Mouse (Mus musculus) megakaryocyte, adult 5-6 weeks (primary cell): Measurements from ENCODE around the gene Foxn3. TPM values are rescaled to one million over a fixed set of nuclear protein-coding genes. Genes with fewer than 3 reads are reported as not detected.

ENCODE experiments used
- ATAC-seq: 2 replicates; pipeline ENCODE4 v1.8.0; 2016; ENCODE audit warnings: mild to moderate bottlenecking, inconsistent platforms; ENCODE audit not compliant: poor library complexity, severe bottlenecking
- total RNA-seq, 2 experiments: library from RNA; stranded (forward) in 1 of 2; stranded (reverse) in 1 of 2; fragments of 153-499, 151-499 nt in 1 of 2; fragments of 221-1000, 200-1000 nt in 1 of 2; gene quantifications; 2 replicates each; pipeline versions ENCODE4 v1.2.3 to v1.2.4; 2015 to 2017

Foxn3 gene
- total RNA-seq (2015), result 43.6 and 45.6 TPM in 2 replicates
- total RNA-seq (2017), result 17.4 and 19.6 TPM in 2 replicates

DNA sequence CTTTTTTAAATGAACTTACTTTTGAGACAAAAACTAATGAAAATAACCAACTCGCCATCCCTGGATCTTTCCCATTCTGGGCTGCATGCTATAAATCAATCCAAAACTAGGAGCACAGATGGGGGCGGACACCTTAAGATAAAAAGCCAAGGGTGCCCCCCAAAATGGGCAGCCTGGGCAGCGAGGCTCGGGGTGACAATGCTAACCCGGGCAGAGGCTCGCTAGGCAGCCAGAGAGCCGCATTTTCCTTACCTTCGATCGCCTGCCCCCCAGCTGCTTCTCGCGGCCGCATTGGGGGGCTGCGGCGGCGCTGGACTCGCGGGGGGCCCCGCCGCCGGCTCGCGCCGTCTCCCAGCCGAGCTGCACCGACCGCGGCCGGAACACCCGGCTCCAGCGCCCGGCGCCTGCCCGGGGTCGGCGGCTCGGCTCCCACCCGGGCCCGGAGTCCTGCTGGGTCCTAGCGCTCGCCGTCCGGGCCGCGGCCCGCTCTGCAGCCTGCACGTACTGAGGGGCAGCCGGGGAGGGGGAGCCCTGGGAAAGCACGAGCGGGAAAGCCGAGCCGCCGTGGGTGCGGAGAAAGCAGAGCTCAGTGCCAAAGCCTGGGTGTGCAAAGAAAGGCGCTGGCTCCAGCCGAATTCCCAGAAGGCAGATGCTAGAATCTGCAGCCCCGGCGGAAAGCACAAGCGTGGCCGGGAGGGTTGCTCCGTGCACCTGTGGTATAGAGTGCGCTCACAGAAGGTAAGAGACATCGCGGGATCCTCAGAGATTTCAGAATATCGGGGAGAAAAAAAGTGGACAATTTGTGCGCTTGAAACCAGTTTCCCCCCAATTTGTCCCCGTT lies at the start of gene Foxn3:
Foxn3 (minus strand) TSS at position 364 of the 841 bp plus-strand sequence.
- peak; percentile 54 for ATAC-seq

DNA sequence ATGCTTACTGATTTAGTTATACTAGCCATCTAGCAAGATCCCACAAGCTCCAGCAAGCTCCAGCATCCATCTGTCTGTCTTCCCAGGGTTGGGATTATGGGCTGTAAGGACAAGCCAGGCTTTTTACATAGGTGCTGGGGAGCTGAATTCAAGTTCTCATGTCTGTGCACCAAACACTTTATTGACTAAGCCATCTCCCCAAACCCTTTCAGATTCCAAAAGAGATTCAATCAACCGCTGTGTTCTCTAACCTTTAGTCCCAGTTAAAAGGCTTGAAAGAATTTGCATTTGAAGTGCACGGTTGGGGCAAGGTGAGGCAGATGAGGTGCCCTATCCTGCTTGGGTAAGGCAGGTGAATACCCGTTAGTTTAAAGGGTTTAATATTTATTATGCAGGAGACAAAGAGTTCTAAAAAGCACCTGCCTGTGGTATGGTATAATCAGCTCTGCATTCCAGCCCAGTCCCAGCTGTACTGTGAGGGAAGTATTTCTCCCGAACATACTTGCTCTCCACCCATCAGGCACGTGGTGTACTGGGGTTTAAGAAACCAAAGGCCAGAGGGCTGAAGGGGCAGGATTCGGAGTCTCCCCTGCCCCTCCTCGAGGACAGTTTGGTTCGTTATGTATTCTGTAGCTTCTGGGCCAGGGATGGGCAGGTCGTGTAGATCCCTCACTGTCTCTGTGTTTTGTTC lies 48.9 kb upstream of the Foxn3 start:
- ATAC-seq, result no peak

DNA sequence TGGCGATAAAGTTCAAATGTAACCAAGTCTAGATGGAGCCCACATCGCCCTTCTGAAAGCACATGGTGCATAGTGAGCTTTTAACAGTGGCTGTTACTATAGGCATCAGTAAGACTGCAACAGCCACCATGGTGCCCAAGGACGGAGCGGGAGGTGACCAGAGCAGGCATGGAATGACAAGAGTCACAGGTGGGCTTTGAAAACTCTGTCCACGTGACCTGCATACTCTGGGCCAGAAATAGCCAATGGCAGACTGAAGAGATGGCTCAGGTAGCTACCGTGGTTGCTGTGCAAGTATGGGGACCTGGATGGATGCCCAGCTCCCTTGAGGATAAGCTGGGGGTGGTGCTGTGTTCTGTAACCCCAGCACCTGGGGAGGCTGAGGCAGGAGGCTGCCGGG lies 47.5 kb upstream of the Foxn3 start:
- no peak for ATAC-seq

DNA sequence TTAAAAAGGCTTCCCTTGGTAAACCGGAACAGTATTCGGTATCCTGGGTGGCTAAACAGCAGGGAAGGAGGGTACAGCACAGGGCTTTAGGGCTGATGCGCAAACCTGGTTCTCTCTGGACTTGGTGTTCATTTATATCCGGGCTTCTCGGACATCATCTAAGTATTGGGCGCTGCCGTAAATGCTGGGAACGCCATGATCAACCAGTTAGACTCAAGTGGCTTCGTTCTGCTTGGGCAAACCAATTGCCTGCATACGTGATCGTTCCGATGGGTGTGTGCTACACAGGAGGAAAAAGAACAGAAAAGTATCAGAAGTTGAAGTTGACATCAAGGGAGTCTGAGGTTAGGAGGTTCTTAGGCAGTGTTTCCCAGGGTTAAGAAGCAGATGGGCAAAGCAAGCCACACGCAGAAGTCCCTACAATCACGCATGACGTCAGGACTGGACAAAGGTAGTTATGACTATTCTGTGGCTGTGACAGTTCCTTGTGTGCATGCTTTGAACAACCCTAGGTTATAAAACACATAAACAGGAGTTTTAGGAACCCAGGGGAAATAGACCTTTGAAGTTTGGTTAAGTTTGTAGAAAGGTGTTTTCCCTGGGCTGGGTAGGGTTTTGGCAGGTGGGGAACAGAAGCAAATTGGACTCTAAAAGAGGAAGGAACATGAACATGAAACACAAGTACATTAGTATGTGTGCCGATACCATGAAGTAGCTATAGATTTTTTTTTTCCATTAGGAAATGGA lies 46.9 kb upstream of the Foxn3 start:
- no peak for ATAC-seq

DNA sequence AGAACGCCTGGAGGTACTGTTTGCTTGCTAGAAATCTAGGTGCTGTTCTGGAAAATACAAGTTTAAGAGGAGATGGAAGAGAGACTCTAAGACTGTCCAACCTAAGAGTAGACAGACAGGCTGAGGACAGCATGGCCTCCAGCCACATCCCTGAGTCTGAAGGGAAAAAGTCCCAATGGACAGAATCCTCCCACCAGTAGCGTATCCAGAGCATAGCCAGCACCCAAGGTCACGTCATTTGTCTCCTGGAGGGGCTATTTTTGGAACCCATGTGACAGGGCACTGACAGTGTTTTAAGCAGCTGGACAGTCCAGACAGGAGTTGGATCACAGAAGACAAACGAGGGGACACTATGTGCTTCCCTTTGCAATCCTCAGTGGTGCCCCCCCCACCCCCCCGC lies 46.3 kb upstream of the Foxn3 start:
- ATAC-seq, result no peak

DNA sequence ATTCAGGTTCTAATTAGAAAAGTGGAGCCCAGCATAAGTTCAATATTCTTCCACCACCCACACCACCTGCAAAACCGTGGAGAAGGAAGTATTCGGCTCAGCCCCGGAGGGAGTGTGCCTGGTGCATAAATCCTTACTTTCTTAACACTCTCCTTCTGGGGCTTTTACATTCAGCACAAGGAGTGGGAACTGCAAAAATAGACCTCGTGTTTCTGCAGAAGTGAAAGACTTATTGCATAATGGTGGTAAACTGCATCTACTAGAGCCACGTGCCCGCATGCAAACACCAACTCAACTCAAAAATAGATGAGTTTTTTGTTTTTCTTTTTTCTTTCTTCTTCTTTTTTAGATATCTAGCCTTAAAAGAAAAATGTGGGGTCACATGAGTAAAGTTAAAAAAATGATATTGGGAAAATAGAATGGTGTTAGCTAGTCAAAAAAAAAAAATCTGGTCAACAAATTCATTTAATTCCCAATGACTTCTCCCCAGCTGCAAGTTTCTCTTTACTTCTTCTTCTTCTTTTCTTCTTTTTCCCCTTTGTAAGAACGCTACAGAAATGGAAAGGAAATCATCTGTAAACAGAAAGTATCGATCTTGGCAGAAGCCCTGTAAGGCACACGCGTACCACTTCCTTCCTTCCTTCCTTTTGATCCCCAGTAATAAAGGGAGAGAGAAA lies 45.0 kb upstream of the Foxn3 start:
- ATAC-seq, result peak; percentile 88

DNA sequence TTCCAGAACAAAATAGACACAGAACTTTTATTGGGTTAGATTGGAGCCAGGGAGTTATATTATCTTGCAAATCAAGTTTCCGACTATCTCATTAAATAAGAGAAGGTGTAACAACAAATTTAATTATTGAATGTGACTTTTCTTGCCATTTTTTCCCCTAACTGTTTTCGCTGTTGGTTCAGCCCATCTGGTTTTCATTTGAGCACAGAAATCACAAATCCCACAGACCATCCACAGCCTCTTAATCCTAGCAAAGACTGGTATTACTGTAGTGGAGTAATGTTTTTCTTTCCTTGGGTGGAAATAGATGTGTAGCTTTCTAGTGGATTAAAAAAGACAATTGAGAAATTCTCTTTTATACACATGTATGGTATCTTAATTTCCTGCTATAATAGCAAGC lies 40.0 kb upstream of the Foxn3 start:
- no peak for ATAC-seq

DNA sequence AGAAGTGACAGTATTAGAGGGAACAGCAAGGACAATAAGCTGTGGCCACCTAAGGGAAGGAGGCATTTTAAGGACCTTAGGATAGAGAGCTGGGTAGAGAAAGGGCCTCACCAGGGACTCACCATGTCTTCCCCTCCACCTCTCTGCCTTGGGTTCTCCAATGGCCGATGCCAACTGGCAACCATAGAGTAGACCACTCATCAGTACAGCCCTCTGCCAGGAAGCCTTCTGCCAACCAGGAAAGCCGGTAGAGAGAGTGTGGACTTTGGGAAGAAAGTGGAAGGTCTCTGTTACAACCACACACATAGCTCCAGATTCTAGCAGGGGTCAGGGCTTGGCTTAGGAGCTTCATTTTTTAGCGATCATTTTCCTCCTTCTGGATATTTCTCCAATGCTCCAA lies 38.5 kb upstream of the Foxn3 start:
- ATAC-seq, result no peak

DNA sequence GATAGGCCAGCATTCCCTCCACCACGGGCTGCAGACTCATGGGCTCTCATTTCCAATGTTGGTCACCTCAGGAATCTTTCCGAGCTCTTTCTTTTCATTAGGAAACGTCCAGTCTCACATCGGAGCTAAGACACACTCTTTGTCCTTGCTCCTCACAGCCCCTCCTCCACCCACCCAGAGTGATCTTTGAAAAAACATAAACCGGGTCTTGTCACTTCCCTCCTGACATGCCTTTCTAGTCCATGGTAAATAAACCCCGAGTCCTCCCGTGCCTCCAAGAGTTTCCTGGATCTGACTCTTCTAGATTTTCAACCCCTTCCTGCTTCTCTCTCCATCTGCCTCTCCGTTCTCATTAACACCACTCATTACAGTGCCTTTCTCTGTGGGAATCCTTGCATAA lies 38.0 kb upstream of the Foxn3 start:
- no peak for ATAC-seq

DNA sequence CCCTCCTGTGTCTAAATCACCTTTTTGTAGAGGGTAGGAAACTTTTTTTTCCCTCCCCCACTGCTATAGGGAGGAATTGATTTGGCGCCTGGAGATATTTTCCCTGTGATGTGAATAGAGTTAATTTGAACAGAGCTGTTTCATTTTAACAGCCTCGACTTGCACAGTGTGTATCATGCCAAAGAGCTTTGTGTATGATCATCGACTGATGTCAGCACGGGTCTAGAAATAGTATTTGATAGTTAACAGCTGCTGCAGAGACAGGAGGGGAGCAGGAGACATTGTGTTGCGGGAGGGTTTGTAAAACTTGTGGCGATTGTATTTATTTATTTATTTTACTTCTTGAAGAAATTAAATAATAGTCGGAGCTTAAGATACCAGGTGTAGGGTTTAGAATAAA lies 36.2 kb upstream of the Foxn3 start:
- no peak for ATAC-seq

DNA sequence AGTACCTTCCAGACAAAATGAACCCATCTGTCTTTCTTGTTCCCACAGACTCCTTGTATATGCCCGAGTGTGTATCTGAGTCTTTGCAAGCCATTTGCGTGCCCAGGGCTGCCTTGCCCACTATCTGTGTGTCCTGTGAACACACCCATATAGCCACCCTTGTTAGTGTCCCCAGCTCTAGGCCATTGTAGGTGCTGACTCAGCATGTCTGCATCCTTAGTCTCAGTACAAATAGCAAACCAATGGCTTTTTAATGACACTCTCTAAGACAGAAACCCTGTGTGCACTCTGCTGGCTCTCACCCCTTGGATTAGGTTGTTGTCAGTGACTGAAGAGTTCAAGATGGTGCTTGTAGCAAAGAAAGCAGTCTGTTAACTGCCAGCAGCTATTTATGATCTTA lies 33.0 kb upstream of the Foxn3 start:
- no peak for ATAC-seq

DNA sequence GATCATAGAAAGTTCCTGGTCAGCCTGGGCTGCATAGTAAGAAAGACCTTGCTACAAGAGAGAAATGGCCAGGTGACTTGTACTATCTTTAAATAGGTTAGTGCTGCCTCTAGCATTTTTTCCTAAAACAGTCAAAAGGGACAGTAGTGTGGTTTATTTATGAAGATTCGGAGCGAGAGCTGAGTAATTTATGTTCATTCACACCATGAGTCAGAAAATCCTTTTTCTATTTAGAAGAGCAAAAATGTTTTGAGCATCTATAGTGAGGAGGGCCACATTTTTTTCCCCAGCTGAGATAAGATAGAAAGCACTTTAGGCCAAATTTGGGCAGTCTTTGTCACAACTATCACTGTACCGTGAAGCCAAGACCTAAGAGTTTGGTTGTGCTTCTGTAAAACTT lies 24.0 kb upstream of the Foxn3 start:
- no peak for ATAC-seq

DNA sequence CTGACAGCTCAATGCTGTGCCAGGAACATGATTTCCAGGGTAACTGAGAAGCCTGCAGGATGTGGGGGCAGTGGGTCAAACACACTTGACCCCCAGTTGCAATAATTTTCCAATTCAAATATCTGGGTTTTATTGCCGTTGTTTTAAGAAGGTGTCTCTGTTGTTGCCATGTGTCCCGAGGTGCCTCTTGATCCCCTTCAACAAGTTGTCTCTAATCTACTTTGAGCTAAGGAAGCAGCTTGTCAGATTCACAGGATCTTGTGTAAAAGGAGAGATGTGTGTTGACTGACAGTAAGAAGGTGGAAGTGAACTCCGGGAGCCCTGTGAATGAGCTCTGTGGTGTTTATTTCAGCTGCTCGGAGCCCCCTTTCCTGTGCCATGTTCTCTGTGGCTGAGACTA lies 16.6 kb upstream of the Foxn3 start:
- ATAC-seq, result no peak

DNA sequence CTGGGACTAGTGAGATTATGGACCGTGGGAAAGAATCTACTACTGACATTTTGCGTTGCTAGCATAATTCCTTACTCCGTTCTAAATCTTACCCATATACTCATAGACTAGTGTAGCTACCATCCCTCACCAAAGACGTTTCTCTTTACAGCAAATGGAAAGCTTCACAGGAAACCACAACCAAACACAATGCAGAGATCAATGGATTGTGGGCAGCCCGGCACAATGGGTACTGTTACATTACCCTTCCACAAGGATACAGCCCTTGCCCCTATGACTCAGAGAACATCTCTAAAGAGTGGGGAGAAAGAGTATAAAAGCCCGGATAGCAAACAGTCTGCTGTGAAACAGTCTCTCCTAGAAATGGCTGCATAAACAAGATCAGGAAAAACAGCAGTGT lies 13.3 kb upstream of the Foxn3 start:
- no peak for ATAC-seq

DNA sequence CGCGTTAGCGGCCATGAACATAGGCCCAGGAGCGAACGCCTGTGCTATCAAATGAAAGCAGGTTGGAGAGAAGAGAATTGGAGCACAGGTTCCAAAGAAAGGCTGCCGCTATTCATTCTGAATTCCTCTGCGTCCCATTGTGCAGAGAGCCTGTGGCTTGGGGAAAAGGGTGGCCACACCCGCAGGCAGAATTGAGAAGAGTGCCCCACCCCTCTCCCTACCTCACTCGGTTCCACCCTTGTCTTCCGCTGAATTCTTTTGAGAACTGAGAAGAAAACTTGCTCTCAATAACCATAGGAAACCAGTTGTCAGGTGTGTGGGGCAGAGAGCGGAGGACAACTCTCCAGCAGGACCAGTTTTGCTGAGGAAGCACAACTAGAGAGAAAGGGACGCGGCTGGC lies 10.9 kb upstream of the Foxn3 start:
- ATAC-seq, result peak; percentile 52

DNA sequence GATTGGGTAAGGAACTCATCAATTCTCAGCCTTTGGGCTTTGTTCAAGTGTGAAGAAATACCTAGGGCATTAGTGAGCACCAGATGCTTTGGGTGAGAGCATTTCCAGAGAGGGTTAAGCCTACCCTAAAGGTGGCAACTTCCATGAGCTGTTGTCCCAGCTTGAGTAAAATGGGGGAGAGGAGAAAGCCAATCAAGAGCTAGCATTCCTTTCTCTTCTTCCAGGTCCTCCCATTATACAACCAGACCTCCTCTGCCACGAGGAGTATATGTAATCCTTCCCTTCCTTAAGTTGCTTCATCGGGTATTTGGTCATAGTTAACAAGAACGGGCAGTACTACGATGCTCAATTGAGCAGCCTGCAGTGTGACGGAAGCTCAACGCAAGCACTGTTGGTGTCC lies 9.7 kb upstream of the Foxn3 start:
- ATAC-seq, result no peak

DNA sequence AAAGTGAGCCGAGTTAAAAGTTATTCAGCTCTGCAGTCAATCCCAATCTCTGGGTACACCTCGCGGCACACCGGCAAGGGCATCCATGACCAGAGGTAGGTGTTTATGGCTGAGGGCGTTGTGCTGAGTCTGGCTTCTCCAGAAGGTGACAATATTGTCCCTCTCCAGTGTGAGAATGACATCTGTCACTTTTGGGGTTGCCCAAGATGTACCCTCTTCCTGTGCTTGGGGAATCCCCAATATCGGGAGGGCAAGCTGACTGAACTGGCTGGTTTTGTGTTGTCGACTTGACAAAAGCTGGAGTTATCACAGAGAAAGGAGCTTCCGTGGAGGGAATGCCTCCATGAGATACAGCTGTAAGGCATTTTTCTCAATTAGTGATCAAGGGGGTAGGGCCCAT lies 8.6 kb upstream of the Foxn3 start:
- ATAC-seq, result no peak

DNA sequence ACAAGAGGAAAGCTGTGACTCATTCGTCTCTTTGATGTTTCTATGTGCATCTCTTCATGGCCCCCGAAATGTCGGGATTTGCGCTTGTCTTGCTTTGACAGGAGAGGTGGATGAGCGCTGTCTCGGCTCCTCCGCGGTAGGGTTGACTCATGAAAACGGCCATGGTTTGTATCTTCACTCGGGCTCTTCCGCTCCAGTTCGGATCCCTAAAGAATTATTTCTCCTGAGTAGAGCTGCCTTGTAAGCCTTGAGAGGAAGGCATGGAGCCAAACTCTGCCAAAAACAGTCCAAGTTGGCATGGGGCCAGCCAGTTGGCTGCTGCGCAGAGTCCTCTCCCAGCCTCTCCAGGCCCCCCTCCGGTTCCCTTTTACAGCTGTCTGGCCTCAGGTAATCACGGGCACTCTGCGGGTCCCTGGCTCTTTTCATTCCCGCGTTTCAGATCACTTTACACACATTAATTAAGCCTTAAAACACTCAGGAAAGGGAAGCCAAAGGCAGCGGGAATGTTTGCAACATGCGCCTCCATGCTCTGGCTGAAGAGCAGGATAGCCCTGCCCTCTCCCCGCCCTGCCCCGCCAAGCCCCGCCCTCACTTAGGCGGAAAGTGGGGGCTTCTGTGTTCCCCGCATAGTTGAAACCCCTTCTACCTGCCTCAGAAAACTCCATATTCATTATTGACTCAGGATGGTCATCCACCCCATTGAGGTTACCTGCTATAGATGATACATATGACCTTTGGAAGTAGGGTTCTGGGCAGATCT lies 7.0 kb upstream of the Foxn3 start:
- ATAC-seq, result no peak

DNA sequence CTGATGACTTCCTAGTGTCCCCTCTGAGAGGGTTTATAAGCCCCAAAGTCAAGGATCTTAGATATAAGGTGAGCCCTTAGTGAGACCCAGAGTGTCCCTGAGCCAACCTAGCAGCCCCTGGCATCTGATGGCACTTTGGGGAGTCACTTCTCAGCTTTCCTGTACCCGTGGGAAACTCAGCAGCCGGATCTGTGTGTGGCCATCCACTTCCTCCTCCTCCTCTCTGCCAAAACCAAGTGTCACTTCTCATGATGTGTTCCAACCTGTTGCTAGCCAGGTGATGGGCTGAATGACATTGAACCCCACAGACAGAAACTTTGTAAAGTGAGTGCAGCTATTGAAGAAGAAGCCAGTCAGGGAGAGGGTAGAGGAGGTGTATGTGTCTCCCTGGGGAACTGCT lies 2.2 kb upstream of the Foxn3 start:
- no peak for ATAC-seq

DNA sequence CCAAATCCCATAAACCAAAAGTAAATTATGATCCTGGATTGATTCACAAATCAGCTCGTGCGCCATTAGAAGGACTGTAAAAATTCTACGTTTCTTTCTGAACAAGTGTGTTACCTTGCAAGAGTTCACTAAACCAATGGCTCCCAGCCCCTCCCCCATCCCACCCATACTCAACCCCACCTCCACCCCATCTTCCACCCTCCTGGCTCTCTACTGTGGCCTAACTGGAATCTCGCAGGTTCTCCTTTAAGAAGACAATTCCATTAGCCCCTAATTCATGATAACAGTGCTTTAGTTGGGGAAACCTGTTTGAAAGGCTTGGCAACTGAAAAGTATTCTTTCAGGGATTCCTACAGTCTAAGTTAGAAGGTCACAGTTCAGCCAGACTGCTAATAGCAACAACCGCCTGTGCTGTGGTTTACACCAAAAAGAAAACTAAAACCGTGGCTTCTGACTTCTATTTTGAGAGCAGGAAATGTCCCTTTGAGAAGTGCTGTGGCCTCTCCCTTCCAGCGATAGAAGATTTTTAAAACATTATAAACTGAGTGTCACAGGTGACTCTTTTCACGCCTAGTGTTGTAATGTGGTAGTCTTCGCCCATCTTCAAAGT lies 1.0 kb upstream of the Foxn3 start:
- peak; percentile 17 for ATAC-seq
